Mouse (Mus musculus): Measurements from ENCODE around the gene Adgra3.

The Adgra3 gene

DNA sequence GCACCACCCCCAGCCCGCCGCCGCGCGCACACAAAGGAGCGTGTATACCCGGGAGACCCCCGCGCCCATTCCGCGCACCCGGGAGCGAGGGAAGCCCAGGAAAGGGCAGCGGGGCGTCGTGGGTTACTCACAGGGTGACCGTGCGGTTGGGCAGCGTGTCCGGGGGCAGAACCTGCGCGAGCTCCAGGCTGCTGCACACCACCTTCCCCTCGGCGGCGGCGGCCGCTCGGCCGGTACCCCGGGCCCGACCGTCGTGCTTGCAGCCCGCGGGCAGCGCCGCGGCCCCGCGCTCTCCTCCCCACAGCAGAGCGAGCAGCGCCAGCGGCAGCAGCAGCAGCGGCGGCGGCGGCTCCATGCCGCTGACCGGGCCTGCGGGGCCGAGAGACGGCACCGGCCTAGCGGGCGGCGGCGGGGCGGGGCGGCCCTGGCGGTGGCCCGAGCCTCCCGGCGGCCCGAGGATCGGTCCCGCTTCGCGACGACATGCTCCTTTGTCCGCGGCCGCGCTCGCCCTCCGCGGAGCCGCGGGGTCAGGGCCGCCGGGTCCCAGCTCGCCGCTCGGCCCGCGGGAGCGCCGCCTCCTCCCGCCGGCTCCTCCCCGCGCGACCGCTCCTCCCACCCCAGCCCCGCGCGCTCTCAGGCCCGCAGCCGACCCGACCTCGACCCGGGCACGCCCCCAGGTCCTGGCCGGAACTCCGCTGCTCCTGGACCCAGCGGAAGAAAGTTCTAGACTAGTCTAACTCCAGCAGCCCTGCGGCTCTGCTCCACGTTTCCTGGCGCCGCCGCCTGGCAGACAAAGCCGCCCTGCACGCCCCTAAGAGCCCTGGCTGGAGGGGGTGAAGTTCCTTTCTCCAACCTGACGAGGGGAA, at the start of gene Adgra3:
TSS of gene Adgra3 (minus strand) at position 586 of the 866 bp plus-strand sequence.
- peak; percentile 91 for DNase-seq (ENCODE audit: inconsistent ontology term)

GRCm38 (mm10) chr5:50083441-50083840, 24.6 kb upstream of the Adgra3 start:
- peak; percentile 37 for DNase-seq (ENCODE audit: inconsistent ontology term)

GRCm38 (mm10) chr5:50074245-50074644, 15.4 kb upstream of the Adgra3 start:
- no peak for DNase-seq (ENCODE audit: inconsistent ontology term)

DNA sequence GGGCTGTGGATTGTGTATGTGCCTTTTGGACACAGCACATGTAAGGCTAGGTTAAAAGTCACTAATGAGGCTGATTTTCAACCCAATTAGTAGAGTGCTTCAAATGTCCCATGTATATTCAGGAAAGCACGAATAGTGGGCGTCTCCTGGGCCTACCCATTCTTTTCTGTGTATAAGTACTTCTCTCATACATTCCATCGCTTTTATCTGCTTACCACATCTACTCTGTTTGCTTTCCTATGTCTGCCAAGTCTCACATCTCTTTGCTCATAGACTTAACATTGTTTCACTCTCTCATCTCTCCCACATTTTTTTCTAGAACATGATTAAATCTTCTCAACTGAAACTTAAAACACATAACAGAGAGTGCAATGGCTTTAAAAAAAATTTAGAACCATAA, 5.4 kb upstream of the Adgra3 start:
- no peak for DNase-seq (ENCODE audit: inconsistent ontology term)

- no peak for DNase-seq (ENCODE audit: inconsistent ontology term)
Observed at GRCm38 (mm10) chr5:50059586-50059985, 780 bp upstream of the Adgra3 start.

- peak; percentile 60 for DNase-seq (ENCODE audit: inconsistent ontology term)
Observed at GRCm38 (mm10) chr5:50057612-50058420, 990 bp downstream of the Adgra3 start.

GRCm38 (mm10) chr5:50052456-50052855, 6.3 kb downstream of the Adgra3 start:
- no peak for DNase-seq (ENCODE audit: inconsistent ontology term)

DNA sequence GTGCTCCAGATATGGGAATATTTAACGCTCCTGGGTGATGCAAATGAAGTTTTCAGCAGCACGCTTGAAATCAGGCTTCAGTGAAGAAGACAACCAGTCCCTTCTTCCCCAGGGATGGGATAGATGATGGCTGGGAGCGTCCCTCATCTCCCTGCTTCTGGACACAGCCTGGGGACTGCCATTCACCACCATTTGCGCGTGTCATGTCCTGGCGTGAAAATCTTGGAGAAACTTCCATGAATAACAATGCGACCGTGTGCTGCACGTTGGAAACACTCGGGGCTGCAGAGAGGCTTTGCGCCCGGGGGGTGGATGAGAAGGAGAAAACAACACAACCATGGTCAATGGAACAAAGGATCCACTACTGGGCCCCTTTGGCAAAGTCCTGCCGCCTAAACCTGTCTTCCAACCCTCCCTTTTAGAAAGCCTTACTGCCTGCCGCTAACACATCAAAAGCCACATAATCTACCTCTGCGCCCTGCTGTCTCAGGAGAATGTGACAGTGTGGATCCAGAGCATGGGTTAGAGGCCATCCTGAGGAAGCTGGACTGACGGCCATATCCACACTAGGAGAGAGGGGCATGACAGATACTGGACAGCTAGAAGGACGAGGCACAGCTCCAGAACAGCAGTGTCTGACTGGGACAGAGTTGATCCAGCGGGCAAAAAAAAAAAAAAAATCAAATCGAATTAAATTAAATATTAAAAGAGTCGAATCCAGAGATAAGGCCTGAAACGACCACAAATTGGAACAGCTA, 8.0 kb downstream of the Adgra3 start:
- DNase-seq (ENCODE audit: inconsistent ontology term) = no peak

DNA sequence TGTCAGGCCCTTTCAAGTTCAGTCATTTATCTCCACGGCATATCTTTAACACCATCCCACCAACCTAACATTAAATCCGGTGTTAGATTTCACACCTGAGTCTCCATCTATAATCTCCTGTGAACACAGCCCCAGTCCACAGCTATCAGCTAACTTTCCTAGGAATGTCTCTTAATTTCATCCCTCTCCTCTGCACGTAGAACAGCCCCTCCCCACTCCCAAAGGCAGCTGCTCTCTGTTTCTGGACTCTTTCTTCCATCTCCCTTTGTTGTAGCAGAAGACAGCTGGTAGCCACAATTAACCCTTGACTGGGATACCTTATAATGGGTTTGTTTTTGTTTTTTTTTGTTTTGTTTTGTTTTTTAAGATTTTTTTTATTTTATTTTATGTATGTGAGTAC, 8.8 kb downstream of the Adgra3 start:
- DNase-seq (ENCODE audit: inconsistent ontology term) = no peak

DNA sequence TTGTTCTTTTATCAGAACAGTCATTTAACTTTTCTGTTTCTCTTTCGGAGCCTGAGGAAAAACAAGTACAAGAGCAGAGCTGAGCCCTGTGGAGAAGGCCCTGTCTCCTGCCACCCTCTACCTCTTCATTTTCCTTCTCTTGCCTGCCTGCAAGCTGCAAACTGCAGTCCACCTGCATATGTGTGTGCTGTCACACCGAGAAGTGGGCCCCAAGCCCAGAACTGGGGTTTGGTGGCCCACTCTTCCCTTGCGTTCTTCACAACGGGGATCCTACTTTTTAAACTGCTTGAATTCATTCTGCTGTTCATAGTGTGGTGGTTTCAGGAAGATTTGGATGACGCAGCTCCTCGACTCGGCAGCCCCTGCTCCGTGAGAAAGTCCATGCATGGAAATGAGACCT, 9.3 kb downstream of the Adgra3 start:
- DNase-seq (ENCODE audit: inconsistent ontology term) = no peak

GRCm38 (mm10) chr5:50048960-50049359, 9.8 kb downstream of the Adgra3 start:
- DNase-seq (ENCODE audit: inconsistent ontology term) = peak; percentile 60

GRCm38 (mm10) chr5:50048271-50048851, 10.4 kb downstream of the Adgra3 start:
- DNase-seq (ENCODE audit: inconsistent ontology term) = no peak

DNA sequence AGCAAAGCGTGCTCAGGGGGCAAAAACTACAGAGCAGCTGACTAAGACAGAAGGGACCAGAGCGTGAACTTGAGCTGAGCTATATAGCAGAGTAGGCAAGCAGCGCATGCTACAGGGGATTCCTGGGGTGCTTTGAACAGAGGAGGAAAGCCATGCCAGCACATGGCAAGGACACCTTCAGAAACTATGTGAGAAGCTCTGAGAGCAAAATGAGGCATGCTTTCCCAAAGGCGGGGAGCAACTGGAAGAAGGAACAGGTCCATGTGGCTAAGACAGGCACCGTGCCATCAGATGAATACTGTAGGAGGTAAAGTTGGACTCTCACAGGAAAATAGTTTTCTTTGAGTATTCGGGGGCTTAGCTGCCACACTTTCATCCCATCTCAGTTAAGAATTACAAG, 13.6 kb downstream of the Adgra3 start:
- DNase-seq (ENCODE audit: inconsistent ontology term) = no peak

DNA sequence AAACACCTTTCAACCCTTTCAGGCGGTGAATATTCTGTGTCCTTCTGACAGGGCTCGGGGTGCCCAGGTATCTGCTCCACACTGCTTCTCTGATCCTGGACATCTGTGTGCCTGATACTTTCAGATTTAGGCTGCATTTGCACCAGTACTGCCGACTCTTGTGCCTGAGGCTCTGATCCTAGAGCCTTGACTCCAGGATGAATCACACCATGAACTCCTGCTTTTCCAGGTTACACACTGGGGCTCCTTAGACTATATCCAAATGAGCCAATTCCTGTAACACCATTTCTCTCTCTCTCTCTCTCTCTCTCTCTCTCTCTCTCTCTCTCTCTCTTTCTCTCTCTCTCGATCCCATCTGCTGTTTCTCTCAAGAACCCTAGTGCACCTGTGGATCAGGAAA, 15.1 kb downstream of the Adgra3 start:
- no peak for DNase-seq (ENCODE audit: inconsistent ontology term)

- DNase-seq (ENCODE audit: inconsistent ontology term) = no peak
Observed at GRCm38 (mm10) chr5:50042274-50042943, 16.4 kb downstream of the Adgra3 start.

DNA sequence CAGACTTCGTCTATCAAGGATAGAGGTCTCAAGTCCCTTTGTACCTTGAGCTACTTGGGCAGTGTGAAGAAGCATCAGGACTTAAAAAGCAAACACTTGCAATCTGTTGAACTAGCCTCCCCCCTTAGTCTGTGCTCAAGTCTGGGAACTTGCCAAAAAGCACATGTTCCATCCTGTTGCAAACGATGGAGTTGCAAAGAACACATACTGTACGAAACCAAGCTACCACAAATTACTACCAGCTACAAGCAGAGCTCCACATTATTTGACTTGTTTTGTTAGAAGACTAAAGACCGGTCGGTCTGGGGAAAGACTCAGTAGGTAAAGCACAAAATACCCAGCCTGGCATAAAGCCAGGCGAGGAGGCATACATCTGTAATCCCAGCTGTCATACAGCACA, 19.3 kb downstream of the Adgra3 start:
- DNase-seq (ENCODE audit: inconsistent ontology term) = no peak

- DNase-seq (ENCODE audit: inconsistent ontology term) = no peak
Observed at GRCm38 (mm10) chr5:50037666-50038065, 21.1 kb downstream of the Adgra3 start.

GRCm38 (mm10) chr5:50034900-50035514, 23.8 kb downstream of the Adgra3 start:
- no peak for DNase-seq (ENCODE audit: inconsistent ontology term)

- DNase-seq (ENCODE audit: inconsistent ontology term) = no peak
Observed at GRCm38 (mm10) chr5:50034231-50034630, 24.6 kb downstream of the Adgra3 start.

DNA sequence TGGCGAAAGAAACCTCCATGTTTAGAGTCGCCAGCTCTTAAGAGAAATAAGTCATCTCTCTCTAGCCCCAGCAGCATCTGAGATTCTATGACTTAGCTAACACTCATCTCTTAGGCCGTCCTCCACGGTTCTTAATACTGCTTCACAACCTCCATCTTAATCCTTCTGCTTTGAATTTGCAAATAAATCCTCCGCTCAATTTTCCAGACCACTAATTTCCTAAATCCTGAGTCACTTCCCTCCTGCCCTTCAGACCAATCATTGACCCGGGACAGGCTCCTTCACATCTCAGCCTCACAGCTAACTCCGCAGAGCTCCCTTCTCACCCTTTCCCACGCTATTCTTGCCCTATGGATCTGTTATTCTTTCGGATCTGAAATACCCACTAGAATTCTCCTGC, 25.1 kb downstream of the Adgra3 start:
- no peak for DNase-seq (ENCODE audit: inconsistent ontology term)

DNA sequence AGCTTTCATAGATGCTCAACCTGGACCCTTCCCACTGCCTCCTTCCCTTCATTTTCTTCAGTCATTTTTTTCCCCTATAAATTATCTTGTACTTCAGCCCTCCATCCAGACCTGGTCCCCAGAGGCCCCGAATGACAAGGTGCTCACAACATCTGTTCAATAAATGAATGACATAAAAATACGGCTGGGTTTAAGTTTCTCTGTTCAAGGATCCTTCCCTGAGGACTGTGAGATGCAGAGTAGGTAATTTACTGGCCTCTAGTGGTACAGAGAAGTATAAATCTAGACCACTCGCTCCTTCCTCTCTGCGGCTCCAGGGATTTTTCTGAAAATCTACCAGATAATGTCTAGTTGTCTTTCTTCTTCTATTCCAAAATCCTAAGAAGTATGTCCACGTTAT, 26.5 kb downstream of the Adgra3 start:
- DNase-seq (ENCODE audit: inconsistent ontology term) = no peak
